Mouse (Mus musculus): Measurements from ENCODE around the gene Col24a1.

DNA sequence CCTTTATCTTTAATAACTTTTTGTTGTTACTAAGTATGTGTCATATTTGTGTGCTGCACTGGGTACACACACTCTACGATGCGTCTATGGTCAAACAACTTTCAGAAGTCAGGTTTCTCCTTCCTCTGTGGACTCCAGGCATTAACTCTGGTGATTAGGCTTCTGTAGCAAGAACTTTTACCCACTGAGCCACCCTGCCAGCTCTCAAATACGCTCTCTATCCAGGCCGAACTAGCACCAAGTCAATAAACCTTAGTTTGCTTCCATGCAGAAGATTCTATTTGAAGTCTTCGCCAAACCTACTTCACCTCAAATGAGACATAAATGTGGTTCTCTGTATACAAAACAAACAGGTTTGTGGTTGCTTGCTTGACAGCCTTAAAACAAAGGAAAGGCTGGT is 267.4 kb downstream of the Col24a1 start:
- TF ChIP-seq CTCF (IDR thresholded peaks at IDR 0.05; ENCODE audit: low read depth) (no peak), EP300 (IDR thresholded peaks at IDR 0.05; ENCODE audit: low read depth) (no peak)
